Mouse (Mus musculus): ENCODE measurements around the gene Pctp. TPM values are rescaled to one million over a fixed set of nuclear protein-coding genes. Genes with fewer than 3 reads are reported as not detected.

The Pctp gene
- polyA plus RNA-seq, 1 experiment from 2014 or later: 6.3 TPM

DNA sequence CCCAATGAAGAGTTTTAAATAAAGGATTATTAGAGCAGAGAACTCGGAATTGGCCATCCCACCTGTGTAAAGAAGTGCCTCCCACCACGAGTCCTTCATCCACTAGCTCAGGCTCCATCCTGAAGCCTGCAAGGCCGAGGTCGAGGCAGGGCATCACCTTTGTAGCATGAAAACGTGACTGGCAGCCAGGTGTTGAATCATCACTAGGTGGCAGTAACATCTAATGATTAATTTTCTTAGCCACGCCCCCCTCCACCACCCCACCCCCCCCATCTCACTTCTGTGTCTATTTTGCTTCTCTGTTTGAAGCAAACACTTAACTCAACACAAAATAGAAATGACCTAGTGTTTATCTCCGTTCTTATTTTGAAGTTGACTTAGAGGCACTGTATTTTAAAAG lies 65.5 kb downstream of the Pctp start:
- H3K4me2 ChIP-seq (ENCODE audit: low read length): no peak overlapping the region
- no peaks in the 10 kb centered on the region for H3K4me1 ChIP-seq (ENCODE audit: control insufficient read depth in 2 of 2, insufficient read depth in 2 of 2, low read length in 2 of 2)
- no peaks in the 10 kb centered on the region for H3K27me3 ChIP-seq (ENCODE audit: control insufficient read depth, insufficient read depth, low read length)
- H3K9me3 ChIP-seq (ENCODE audit: control insufficient read depth, low read length): no peaks in the 10 kb centered on the region
- no peaks in the 10 kb centered on the region for H3K36me3 ChIP-seq (ENCODE audit: control insufficient read depth, insufficient read depth, low read length)
- no peak overlapping the region for H3K4me3 ChIP-seq (ENCODE audit: control insufficient read depth in 1 of 2, insufficient read depth in 1 of 2, low read depth in 1 of 2, low read length in 2 of 2)
- no peak overlapping the region for H3K27ac ChIP-seq (replicated peaks in 1 of 2; ENCODE audit: control insufficient read depth in 1 of 2, insufficient read depth in 1 of 2, low read depth in 2 of 2, low read length in 2 of 2)
- no peak for ATAC-seq (ENCODE audit: insufficient number of reproducible peaks, insufficient read depth, low FRiP score, low read depth)
- 34% methylated on average over 7 of the region's 7 CpGs for WGBS
- no peak overlapping the region for H3K9ac ChIP-seq (ENCODE audit: low read length)

Other genes starting within 250 kb of the Pctp start
- not detected in 2 replicates for gene Ankfn1, start 225.2 kb downstream of the Pctp start, polyA plus RNA-seq (2014; fragmentation: Nextera tagmentation; extraction: Ambion mirVana)
- gene Tmem100, start 27.5 kb upstream of the Pctp start, polyA plus RNA-seq (2014; fragmentation: Nextera tagmentation; extraction: Ambion mirVana): 14.8 and 16.4 TPM in 2 replicates
- gene Gm45716, start 184.8 kb upstream of the Pctp start, polyA plus RNA-seq (2014; fragmentation: Nextera tagmentation; extraction: Ambion mirVana): 56.4 and 61.0 TPM in 2 replicates
- gene Mmd, start 246.6 kb upstream of the Pctp start, polyA plus RNA-seq (2014; fragmentation: Nextera tagmentation; extraction: Ambion mirVana): 68.8 and 71.9 TPM in 2 replicates

All from heart, embryonic 14.5 days (tissue).